Mouse (Mus musculus) embryo, embryonic 11.5 days (tissue): Measurements from ENCODE around the gene Ube4a.

Experiments
- DNase-seq: peaks from one replicate; pipeline ENCODE4 v3.0.0-alpha.2; 2012; ENCODE audit warnings: low read depth, low spot score

The Ube4a gene

GRCm38 (mm10) chr9:44965126-44965832 is at the start of gene Ube4a:
Gene Ube4a, minus strand, starts transcription at chr9:44965600.
- peak; percentile 100 for DNase-seq

GRCm38 (mm10) chr9:45014879-45015278 is 49.5 kb upstream of the Ube4a start:
- DNase-seq: no peak

- DNase-seq: no peak
Measured at GRCm38 (mm10) chr9:45011291-45011690, 45.9 kb upstream of the Ube4a start.

- no peak for DNase-seq
Measured at GRCm38 (mm10) chr9:45010461-45010860, 45.1 kb upstream of the Ube4a start.

- DNase-seq: no peak
Measured at GRCm38 (mm10) chr9:45009180-45010078, 44.0 kb upstream of the Ube4a start, which contains the start of gene Cd3e. Gene Cd3e, minus strand, starts transcription at chr9:45009627.

GRCm38 (mm10) chr9:45008342-45008741 is 42.9 kb upstream of the Ube4a start:
- DNase-seq: no peak

- no peak for DNase-seq
Measured at GRCm38 (mm10) chr9:45007404-45007803, 42.0 kb upstream of the Ube4a start.

- no peak for DNase-seq
Measured at GRCm38 (mm10) chr9:45000249-45000648, 34.8 kb upstream of the Ube4a start.

- DNase-seq: no peak
Measured at GRCm38 (mm10) chr9:44999776-45000175, 34.4 kb upstream of the Ube4a start.

GRCm38 (mm10) chr9:44999171-44999570 is 33.8 kb upstream of the Ube4a start:
- DNase-seq: no peak

GRCm38 (mm10) chr9:44998138-44998537 is 32.7 kb upstream of the Ube4a start:
- DNase-seq: no peak

GRCm38 (mm10) chr9:44996590-44996989 is 31.2 kb upstream of the Ube4a start:
- no peak for DNase-seq

GRCm38 (mm10) chr9:44994962-44995361 is 29.6 kb upstream of the Ube4a start:
- DNase-seq: no peak

GRCm38 (mm10) chr9:44993268-44993667 is 27.9 kb upstream of the Ube4a start:
- no peak for DNase-seq

- DNase-seq: no peak
Measured at GRCm38 (mm10) chr9:44992271-44992670, 26.9 kb upstream of the Ube4a start.

- no peak for DNase-seq
Measured at GRCm38 (mm10) chr9:44991821-44992220, 26.4 kb upstream of the Ube4a start.

- DNase-seq: no peak
Measured at GRCm38 (mm10) chr9:44986976-44987375, 21.6 kb upstream of the Ube4a start.

GRCm38 (mm10) chr9:44986242-44986781 is 20.9 kb upstream of the Ube4a start:
- DNase-seq: no peak

- no peak for DNase-seq
Measured at GRCm38 (mm10) chr9:44985721-44986161, 20.3 kb upstream of the Ube4a start.

GRCm38 (mm10) chr9:44983001-44983400 is 17.6 kb upstream of the Ube4a start:
- no peak for DNase-seq

- no peak for DNase-seq
Measured at GRCm38 (mm10) chr9:44982531-44982930, 17.1 kb upstream of the Ube4a start.

GRCm38 (mm10) chr9:44982081-44982480 is 16.7 kb upstream of the Ube4a start:
- DNase-seq: no peak
